Mouse (Mus musculus): ENCODE measurements around the gene Lrrc25. TPM values are rescaled to one million over a fixed set of nuclear protein-coding genes. Genes with fewer than 3 reads are reported as not detected.

The Lrrc25 gene
- polyA plus RNA-seq, 1 experiment from 2014 or later, result 9.8 TPM

GRCm38 (mm10) chr8:70607603-70607897, 8.4 kb upstream of the Lrrc25 start:
- ATAC-seq (no peak), DNase-seq (no peak)
- Histone ChIP-seq H3K4me3 (ENCODE audit: low read depth, low read length) (peak overlapping the region; percentile 74), H3K27ac (ENCODE audit: low read depth) (peak overlapping the region; percentile 96; the same call in 1 of the 2 replicates), H3K9ac (replicated peaks) (peak overlapping the region; percentile 83), H3K9me3 (ENCODE audit: low read length) (no peaks in the 10 kb centered on the region), H3K27me3 (ENCODE audit: insufficient read depth, low read length) (peaks cover 6% of the 10 kb centered on the region; the same call in 1 of the 2 replicates), H3K4me2 (ENCODE audit: low read depth, low read length) (peak overlapping the region; percentile 88), H3K36me3 (replicated peaks; ENCODE audit: insufficient read depth, low read length) (no peaks in the 10 kb centered on the region), H3K4me1 (ENCODE audit: insufficient read depth) (peaks cover 44% of the 10 kb centered on the region)
- WGBS (ENCODE audit: insufficient replicate concordance), result 13% methylated on average over 6 of the region's 6 CpGs
- TF ChIP-seq EP300 (IDR thresholded peaks at IDR 0.05; ENCODE audit: low read depth), result no peak
- no peak for TF ChIP-seq CTCF (IDR thresholded peaks at IDR 0.05; ENCODE audit: low read depth)

- Histone ChIP-seq H3K4me3 (ENCODE audit: low read depth, low read length) (peak overlapping the region; percentile 74), H3K27ac (ENCODE audit: low read depth) (peak overlapping the region; percentile 96), H3K9me3 (ENCODE audit: low read length) (no peaks in the 10 kb centered on the region), H3K27me3 (ENCODE audit: insufficient read depth, low read length) (peaks cover 6% of the 10 kb centered on the region; the same call in 1 of the 2 replicates), H3K4me1 (ENCODE audit: insufficient read depth) (peaks cover 44% of the 10 kb centered on the region), H3K4me2 (ENCODE audit: low read depth, low read length) (peak overlapping the region; percentile 88), H3K36me3 (replicated peaks; ENCODE audit: insufficient read depth, low read length) (no peaks in the 10 kb centered on the region), H3K9ac (replicated peaks) (peak overlapping the region; percentile 83)
- peak; percentile 14 for ATAC-seq
- TF ChIP-seq EP300 (IDR thresholded peaks at IDR 0.05; ENCODE audit: low read depth) (no peak), CTCF (IDR thresholded peaks at IDR 0.05; ENCODE audit: low read depth) (no peak)
- WGBS (ENCODE audit: insufficient replicate concordance), result under 1% methylated on average over 80 of the region's 84 CpGs
- peak; percentile 61 for DNase-seq
Observed at GRCm38 (mm10) chr8:70607898-70608748, 7.8 kb upstream of the Lrrc25 start.

GRCm38 (mm10) chr8:70608749-70609367, 7.1 kb upstream of the Lrrc25 start, which contains the start of gene Ssbp4:
Ssbp4 (minus strand) TSS chr8:70608872.
- peak within 1 kb of the TSS; percentile 83 for H3K9ac ChIP-seq (replicated peaks)
- peaks cover 44% of the 10 kb centered on the region for H3K4me1 ChIP-seq (ENCODE audit: insufficient read depth)
- H3K36me3 ChIP-seq (replicated peaks; ENCODE audit: insufficient read depth, low read length), result no peaks in the 10 kb centered on the region
- H3K27ac ChIP-seq (ENCODE audit: low read depth), result peak within 1 kb of the TSS; percentile 96
- peak within 1 kb of the TSS; percentile 74 for H3K4me3 ChIP-seq (ENCODE audit: low read depth, low read length)
- no peaks in the 10 kb centered on the region for H3K9me3 ChIP-seq (ENCODE audit: low read length)
- no peak for TF ChIP-seq CTCF (IDR thresholded peaks at IDR 0.05; ENCODE audit: low read depth)
- DNase-seq (no peak), ATAC-seq (no peak)
- 3% methylated on average over 26 of the region's 26 CpGs for whole genome bisulfite sequencing (ENCODE audit: insufficient replicate concordance)
- H3K4me2 ChIP-seq (ENCODE audit: low read depth, low read length), result peak within 1 kb of the TSS; percentile 88
- peaks cover 6% of the 10 kb centered on the region; the same call in 1 of the 2 replicates for H3K27me3 ChIP-seq (ENCODE audit: insufficient read depth, low read length)

GRCm38 (mm10) chr8:70609368-70609848, 6.5 kb upstream of the Lrrc25 start:
- Histone ChIP-seq H3K36me3 (replicated peaks; ENCODE audit: insufficient read depth, low read length) (no peaks in the 10 kb centered on the region), H3K9me3 (ENCODE audit: low read length) (no peaks in the 10 kb centered on the region), H3K4me3 (ENCODE audit: low read depth, low read length) (peak overlapping the region; percentile 50), H3K27me3 (ENCODE audit: insufficient read depth, low read length) (peaks cover 6% of the 10 kb centered on the region; the same call in 1 of the 2 replicates), H3K9ac (replicated peaks) (peak overlapping the region; percentile 62), H3K4me1 (ENCODE audit: insufficient read depth) (peaks cover 44% of the 10 kb centered on the region), H3K27ac (ENCODE audit: low read depth) (peak overlapping the region; percentile 96), H3K4me2 (ENCODE audit: low read depth, low read length) (peak overlapping the region; percentile 88)
- DNase-seq, result peak; percentile 82
- WGBS (ENCODE audit: insufficient replicate concordance), result under 1% methylated on average over 35 of the region's 39 CpGs
- no peak for TF ChIP-seq EP300 (IDR thresholded peaks at IDR 0.05; ENCODE audit: low read depth)
- TF ChIP-seq CTCF (IDR thresholded peaks at IDR 0.05; ENCODE audit: low read depth), result no peak
- ATAC-seq, result peak; percentile 52

- peak overlapping the region; percentile 62 for H3K9ac ChIP-seq (replicated peaks)
- TF ChIP-seq EP300 (IDR thresholded peaks at IDR 0.05; ENCODE audit: low read depth) (no peak; the same call in 1 of the 2 replicates), CTCF (IDR thresholded peaks at IDR 0.05; ENCODE audit: low read depth) (no peak)
- H3K9me3 ChIP-seq (ENCODE audit: low read length), result no peaks in the 10 kb centered on the region
- no peaks in the 10 kb centered on the region for H3K36me3 ChIP-seq (replicated peaks; ENCODE audit: insufficient read depth, low read length)
- H3K4me3 ChIP-seq (ENCODE audit: low read depth, low read length), result peak overlapping the region; percentile 50
- peak overlapping the region; percentile 96 for H3K27ac ChIP-seq (ENCODE audit: low read depth)
- H3K27me3 ChIP-seq (ENCODE audit: insufficient read depth, low read length), result peaks cover 6% of the 10 kb centered on the region; the same call in 1 of the 2 replicates
- H3K4me1 ChIP-seq (ENCODE audit: insufficient read depth), result peaks cover 44% of the 10 kb centered on the region
- DNase-seq, result peak; percentile 84
- peak overlapping the region; percentile 88 for H3K4me2 ChIP-seq (ENCODE audit: low read depth, low read length)
- peak; percentile 54 for ATAC-seq
- WGBS (ENCODE audit: insufficient replicate concordance), result under 1% methylated on average over 43 of the region's 45 CpGs
Observed at GRCm38 (mm10) chr8:70609849-70610795, 5.8 kb upstream of the Lrrc25 start.
